Mouse (Mus musculus) megakaryocyte, embryonic 14.5 days (primary cell): Measurements from ENCODE around the gene Prokr1.

Source experiments
- FLI1 ChIP-seq: IDR thresholded peaks from 2 replicates; pipeline ENCODE4 v1.6.1; 2012; ENCODE audit warnings: low read length, inconsistent platforms, mixed read lengths
- GATA1 ChIP-seq: IDR thresholded peaks from 3 replicates; pipeline ENCODE4 v1.6.1; 2012; ENCODE audit warnings: mixed read lengths, low read length, inconsistent platforms, borderline replicate concordance

DNA sequence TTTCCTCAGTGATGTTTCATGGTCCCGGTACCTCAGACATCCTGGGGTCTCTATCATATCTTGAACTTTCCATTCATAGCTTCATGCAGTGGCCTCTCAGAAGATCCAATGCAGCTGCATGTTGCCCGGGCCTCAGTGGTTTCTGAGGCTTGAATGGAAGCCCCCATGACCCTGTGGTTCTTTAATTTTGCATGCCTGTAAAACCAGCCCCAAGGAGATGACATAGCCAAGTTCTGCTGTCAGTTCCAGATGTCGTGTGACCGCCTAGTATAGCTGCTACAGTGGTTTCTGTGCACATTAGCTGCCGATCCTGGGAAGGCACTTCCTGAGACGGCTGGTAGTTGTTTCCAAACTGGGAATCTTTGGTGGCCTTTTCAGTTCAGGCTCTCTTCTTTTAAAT lies 3.6 kb upstream of the Prokr1 start:
- no peak for TF ChIP-seq GATA1
- TF ChIP-seq FLI1, result no peak
